Mouse (Mus musculus) midbrain, postnatal 0 days (tissue): ENCODE data around the gene Krtap1-4. TPM values are rescaled to one million over a fixed set of nuclear protein-coding genes. Genes with fewer than 3 reads are reported as not detected.
A peak's percentile ranks its signal among the peaks of the same experiment; 100 is the strongest.

ENCODE experiments used
- ATAC-seq: fragments of 200-750 bp; cut with Nextera tagmentation; 2 replicates; pipeline ENCODE4 v1.8.0; 2017; ENCODE audit warnings: moderate number of reproducible peaks, mild to moderate bottlenecking, moderate TSS enrichment, moderate library complexity; ENCODE audit not compliant: low FRiP score
- DNase-seq: peaks from one replicate; pipeline ENCODE4 v3.0.0-alpha.2; 2015; ENCODE audit warnings: low spot score
- H3K27ac ChIP-seq: fragments of 300-500 bp; sonication (generic); 2 replicates; pipeline ENCODE4 v1.5.1; 2014; ENCODE audit warnings: low read depth, mild to moderate bottlenecking, low read length, mixed read lengths
- H3K27me3 ChIP-seq: fragments of 300-500 bp; sonication (generic); 2 replicates; pipeline ENCODE4 v1.6.1; 2014; ENCODE audit warnings: low read length, control low read depth, mixed read lengths; ENCODE audit not compliant: insufficient read depth
- H3K36me3 ChIP-seq: fragments of 300-500 bp; sonication (generic); 2 replicates; pipeline ENCODE4 v1.6.1; 2014; ENCODE audit warnings: low read length, control low read depth, mixed read lengths; ENCODE audit not compliant: insufficient read depth
- H3K4me1 ChIP-seq: fragments of 300-500 bp; sonication (generic); 2 replicates; pipeline ENCODE4 v1.6.1; 2014; ENCODE audit warnings: mild to moderate bottlenecking, control low read depth, antibody characterized with exemption, low read length, mixed read lengths; ENCODE audit not compliant: insufficient read depth
- H3K4me2 ChIP-seq: fragments of 300-500 bp; sonication (generic); 2 replicates; pipeline ENCODE4 v1.6.1; 2014; ENCODE audit warnings: low read depth, mild to moderate bottlenecking, low read length, mixed read lengths; ENCODE audit not compliant: poor library complexity, severe bottlenecking
- H3K4me3 ChIP-seq: fragments of 300-500 bp; sonication (generic); 2 replicates; pipeline ENCODE4 v1.5.1; 2014; ENCODE audit warnings: low read depth, mild to moderate bottlenecking, low read length, moderate library complexity
- H3K9ac ChIP-seq: fragments of 300-500 bp; sonication (generic); replicated peaks from 2 replicates; pipeline ENCODE4 v1.6.1; 2014; ENCODE audit warnings: mild to moderate bottlenecking, low read length, moderate library complexity, mixed read lengths; ENCODE audit not compliant: poor library complexity, severe bottlenecking
- H3K9me3 ChIP-seq: fragments of 300-500 bp; sonication (generic); 2 replicates; pipeline ENCODE4 v1.6.1; 2016; ENCODE audit warnings: low read length, control low read depth
- CTCF ChIP-seq: IDR thresholded peaks from 2 replicates; pipeline ENCODE4 v1.5.1; 2016; ENCODE audit warnings: antibody characterized with exemption, mild to moderate bottlenecking
- WGBS: fragments of 180-500 bp; shearing (Covaris S2); extraction: QIAGEN DNeasy Blood & Tissue Kit; methylation state at CpG from one replicate; pipeline ENCODE4 v1.1.7; 2014; 5-methylcytosine and 5-hydroxymethylcytosine counted together
- polyA plus RNA-seq: library from polyadenylated mRNA; unstranded; fragments of >200 nt; fragmentation: Nextera tagmentation; extraction: Ambion mirVana; gene quantifications from 2 replicates; pipeline ENCODE4 v1.2.1, GENCODE M21; 2015
- total RNA-seq: library from RNA; depleted of rRNA; stranded (reverse); fragments of >200 nt; gene quantifications from 2 replicates; pipeline ENCODE4 v1.2.3, GENCODE M21; 2014

Krtap1-4 gene
- total and polyA plus RNA-seq, 2 experiments from 2014 or later: not detected

- no peaks in the 10 kb centered on the region for H3K36me3 ChIP-seq
- WGBS: 95% methylated on average over 5 of the region's 5 CpGs
- no peak overlapping the region for H3K9ac ChIP-seq
- H3K4me2 ChIP-seq: no peak overlapping the region
- H3K4me1 ChIP-seq: no peaks in the 10 kb centered on the region
- no peak overlapping the region for H3K27ac ChIP-seq
- no peak for TF ChIP-seq CTCF
- DNase-seq: no peak
- H3K27me3 ChIP-seq: no peaks in the 10 kb centered on the region
- no peak overlapping the region for H3K4me3 ChIP-seq
- no peak for ATAC-seq
- no peaks in the 10 kb centered on the region for H3K9me3 ChIP-seq
These were observed 2.4 kb downstream of the Krtap1-4 start for GRCm38 (mm10) chr11:99581051-99581450.

GRCm38 (mm10) chr11:99580636-99581035 is 2.8 kb downstream of the Krtap1-4 start, which contains the start of gene Krtap1-5:
Gene Krtap1-5 (minus strand): TSS chr11:99581016.
- H3K36me3 ChIP-seq: no peaks in the 10 kb centered on the region
- DNase-seq (no peak), ATAC-seq (no peak)
- H3K4me3 ChIP-seq: no peak within 1 kb of the TSS
- 82% methylated on average over 6 of the region's 6 CpGs for WGBS
- H3K9ac ChIP-seq: no peak within 1 kb of the TSS
- TF ChIP-seq CTCF: no peak
- H3K9me3 ChIP-seq: no peaks in the 10 kb centered on the region
- no peak within 1 kb of the TSS for H3K27ac ChIP-seq
- no peak within 1 kb of the TSS for H3K4me2 ChIP-seq
- no peaks in the 10 kb centered on the region for H3K27me3 ChIP-seq
- no peaks in the 10 kb centered on the region for H3K4me1 ChIP-seq

GRCm38 (mm10) chr11:99574106-99574505 is 9.3 kb downstream of the Krtap1-4 start:
- Histone ChIP-seq H3K9ac (no peak overlapping the region), H3K27me3 (no peaks in the 10 kb centered on the region), H3K9me3 (no peaks in the 10 kb centered on the region), H3K27ac (no peak overlapping the region), H3K36me3 (no peaks in the 10 kb centered on the region), H3K4me3 (no peak overlapping the region), H3K4me1 (no peaks in the 10 kb centered on the region), H3K4me2 (peak overlapping the region; percentile 25; the same call in 1 of the 2 replicates)
- ATAC-seq: no peak
- TF ChIP-seq CTCF: peak; percentile 86
- 5% methylated on average over 7 of the region's 7 CpGs for WGBS
- DNase-seq: peak; percentile 78

- Histone ChIP-seq H3K4me3 (no peak overlapping the region), H3K27me3 (no peaks in the 10 kb centered on the region), H3K36me3 (no peaks in the 10 kb centered on the region), H3K9ac (no peak overlapping the region), H3K4me2 (no peak overlapping the region), H3K4me1 (no peaks in the 10 kb centered on the region), H3K9me3 (no peaks in the 10 kb centered on the region), H3K27ac (no peak overlapping the region)
- TF ChIP-seq CTCF: no peak
- 15% methylated on average over 4 of the region's 4 CpGs for WGBS
- DNase-seq (no peak), ATAC-seq (no peak)
These were observed 10.3 kb downstream of the Krtap1-4 start for GRCm38 (mm10) chr11:99573164-99573563.

- Histone ChIP-seq H3K27me3 (no peaks in the 10 kb centered on the region), H3K4me2 (no peak within 1 kb of the TSS), H3K9ac (no peak within 1 kb of the TSS), H3K36me3 (no peaks in the 10 kb centered on the region), H3K9me3 (no peaks in the 10 kb centered on the region), H3K27ac (no peak within 1 kb of the TSS), H3K4me3 (no peak within 1 kb of the TSS), H3K4me1 (no peaks in the 10 kb centered on the region)
- 97% methylated on average over 7 of the region's 7 CpGs for WGBS
- no peak for TF ChIP-seq CTCF
- DNase-seq (no peak), ATAC-seq (no peak)
These were observed 16.9 kb downstream of the Krtap1-4 start, which contains the start of gene Krtap3-1 for GRCm38 (mm10) chr11:99566530-99566929. Gene Krtap3-1 (minus strand): TSS chr11:99566630.

- Histone ChIP-seq H3K4me1 (no peaks in the 10 kb centered on the region), H3K9me3 (no peaks in the 10 kb centered on the region), H3K36me3 (no peaks in the 10 kb centered on the region), H3K27me3 (no peaks in the 10 kb centered on the region), H3K27ac (no peak overlapping the region), H3K4me2 (no peak overlapping the region), H3K4me3 (no peak overlapping the region), H3K9ac (no peak overlapping the region)
- ATAC-seq: no peak
- TF ChIP-seq CTCF: no peak
- no peak for DNase-seq
- WGBS: 84% methylated on average over 6 of the region's 6 CpGs
These were observed 20.9 kb downstream of the Krtap1-4 start for GRCm38 (mm10) chr11:99562580-99562979.
